Mouse (Mus musculus) lung, embryonic 16.5 days (tissue): Measurements from ENCODE around the gene Cpne8. TPM values are rescaled to one million over a fixed set of nuclear protein-coding genes. Genes with fewer than 3 reads are reported as not detected.

Experiments
- ATAC-seq: fragments of 200-750 bp; cut with Nextera tagmentation; 2 replicates; pipeline ENCODE4 v1.8.0; 2017; ENCODE audit warnings: low read depth, mild to moderate bottlenecking, moderate library complexity
- H3K27ac ChIP-seq: fragments of 300-500 bp; sonication (generic); 2 replicates; pipeline ENCODE4 v1.5.1; 2014; ENCODE audit warnings: mild to moderate bottlenecking, control low read depth, low read length
- H3K27me3 ChIP-seq: fragments of 300-500 bp; sonication (generic); 2 replicates; pipeline ENCODE4 v1.6.1; 2014; ENCODE audit warnings: low read depth, low read length, mixed read lengths; ENCODE audit not compliant: control insufficient read depth, insufficient read depth
- H3K36me3 ChIP-seq: fragments of 300-500 bp; sonication (generic); 2 replicates; pipeline ENCODE4 v1.6.1; 2014; ENCODE audit warnings: low read length; ENCODE audit not compliant: control insufficient read depth, insufficient read depth
- H3K4me1 ChIP-seq: fragments of 300-500 bp; sonication (generic); replicated peaks from 2 replicates; pipeline ENCODE4 v1.6.1; 2014; ENCODE audit warnings: low read length, mixed read lengths; ENCODE audit not compliant: control insufficient read depth, insufficient read depth
- H3K4me2 ChIP-seq: fragments of 300-500 bp; sonication (generic); 2 replicates; pipeline ENCODE4 v1.6.1; 2014; ENCODE audit warnings: low read depth, low read length, control low read depth
- H3K4me3 ChIP-seq: fragments of 300-500 bp; sonication (generic); 2 replicates; pipeline ENCODE4 v1.5.1; 2014; ENCODE audit warnings: mild to moderate bottlenecking, low read length, control low read depth
- H3K9ac ChIP-seq: fragments of 300-500 bp; sonication (generic); 2 replicates; pipeline ENCODE4 v1.6.1; 2014; ENCODE audit warnings: low read length, control low read depth
- H3K9me3 ChIP-seq: fragments of 300-500 bp; sonication (generic); 2 replicates; pipeline ENCODE4 v1.6.1; 2016; ENCODE audit warnings: low read length; ENCODE audit not compliant: control insufficient read depth
- WGBS: fragments of 180-500 bp; shearing (Covaris S2); extraction: QIAGEN DNeasy Blood & Tissue Kit; methylation state at CpG from one replicate; pipeline ENCODE4 v1.1.7; 2014; 5-methylcytosine and 5-hydroxymethylcytosine counted together
- polyA plus RNA-seq: library from polyadenylated mRNA; unstranded; fragments of >200 nt; fragmentation: Nextera tagmentation; extraction: Ambion mirVana; gene quantifications from 2 replicates; pipeline ENCODE4 v1.2.1, GENCODE M21; 2015

Gene Cpne8
- 19.7 and 21.5 TPM in 2 replicates for polyA plus RNA-seq

- Histone ChIP-seq H3K9me3 (no peaks in the 10 kb centered on the region), H3K4me3 (peak within 1 kb of the TSS; percentile 71), H3K9ac (peak within 1 kb of the TSS; percentile 71), H3K36me3 (no peaks in the 10 kb centered on the region), H3K4me1 (no peaks in the 10 kb centered on the region; the same call in 1 of the 2 replicates), H3K27me3 (no peaks in the 10 kb centered on the region), H3K4me2 (peak within 1 kb of the TSS; percentile 97), H3K27ac (peak within 1 kb of the TSS; percentile 39)
- WGBS = under 1% methylated on average over 53 of the region's 56 CpGs
- peak; percentile 90 for ATAC-seq
These were observed at the start of gene Cpne8 for GRCm38 (mm10) chr15:90678985-90679759. Gene Cpne8, minus strand, starts transcription at chr15:90679432.

DNA sequence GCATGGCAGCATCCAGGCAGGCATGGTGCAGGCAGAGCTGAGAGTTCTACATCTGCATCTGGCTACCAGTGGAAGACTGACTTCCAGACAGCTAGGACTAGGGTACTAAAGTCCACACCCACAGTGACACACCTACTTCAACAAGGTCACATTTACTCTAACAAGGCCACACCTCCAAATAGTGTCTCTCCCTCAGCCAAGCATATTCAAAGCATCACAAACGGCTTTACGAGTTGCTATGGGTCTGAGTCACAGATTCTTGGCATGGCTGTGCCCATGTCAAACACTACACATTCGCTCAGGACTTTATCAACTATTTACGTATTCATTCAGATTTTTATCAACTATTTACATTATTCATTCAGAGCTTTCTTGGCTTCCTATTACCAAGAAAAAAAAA, 38.5 kb upstream of the Cpne8 start:
- ATAC-seq = peak; percentile 95
- no peak overlapping the region for H3K9ac ChIP-seq
- H3K27me3 ChIP-seq = no peaks in the 10 kb centered on the region
- 24% methylated on average over 4 of the region's 4 CpGs for WGBS
- no peaks in the 10 kb centered on the region for H3K36me3 ChIP-seq
- no peak overlapping the region for H3K4me2 ChIP-seq
- no peaks in the 10 kb centered on the region for H3K9me3 ChIP-seq
- H3K4me3 ChIP-seq = no peak overlapping the region
- H3K4me1 ChIP-seq = no peaks in the 10 kb centered on the region
- H3K27ac ChIP-seq = no peak overlapping the region

DNA sequence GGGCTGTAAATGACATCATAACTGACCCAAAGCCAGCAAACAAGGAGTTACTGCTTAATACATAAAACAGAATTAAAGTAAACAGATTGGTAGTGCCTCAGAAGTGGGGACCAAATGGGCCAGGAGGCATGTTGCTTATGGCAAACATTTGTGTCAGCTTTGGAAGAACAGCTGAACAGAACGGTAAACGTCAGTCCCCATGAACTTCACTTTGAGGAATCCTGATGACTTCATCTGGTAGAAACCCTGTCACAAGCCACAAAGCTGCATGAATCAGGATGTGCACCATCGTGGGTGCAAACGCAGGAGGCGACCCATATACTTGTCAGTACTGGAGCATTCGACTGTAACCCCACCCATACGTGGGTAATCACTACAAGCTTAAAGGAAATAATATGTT, 30.1 kb upstream of the Cpne8 start:
- Histone ChIP-seq H3K4me3 (no peak overlapping the region), H3K27me3 (no peaks in the 10 kb centered on the region), H3K9ac (no peak overlapping the region), H3K36me3 (no peaks in the 10 kb centered on the region), H3K27ac (no peak overlapping the region), H3K4me2 (no peak overlapping the region), H3K4me1 (no peaks in the 10 kb centered on the region), H3K9me3 (no peaks in the 10 kb centered on the region)
- WGBS = 74% methylated on average over 7 of the region's 7 CpGs
- no peak for ATAC-seq

- peak; percentile 85 for ATAC-seq
- peak overlapping the region; percentile 31 for H3K27ac ChIP-seq
- 42% methylated on average over 5 of the region's 5 CpGs for WGBS
These were observed 25.1 kb upstream of the Cpne8 start for GRCm38 (mm10) chr15:90704314-90704713.

GRCm38 (mm10) chr15:90703502-90704232, 24.4 kb upstream of the Cpne8 start:
- no peak for ATAC-seq
- peak overlapping the region; percentile 21; the same call in 1 of the 2 replicates for H3K4me2 ChIP-seq
- no peaks in the 10 kb centered on the region for H3K4me1 ChIP-seq
- WGBS = 48% methylated on average over 11 of the region's 11 CpGs
- no peaks in the 10 kb centered on the region for H3K9me3 ChIP-seq
- no peak overlapping the region for H3K27ac ChIP-seq
- H3K27me3 ChIP-seq = no peaks in the 10 kb centered on the region
- H3K4me3 ChIP-seq = no peak overlapping the region
- no peak overlapping the region for H3K9ac ChIP-seq
- H3K36me3 ChIP-seq = no peaks in the 10 kb centered on the region

More at GRCm38 (mm10) chr15:90704314-90704713, 25.1 kb upstream of the Cpne8 start:
- Histone ChIP-seq H3K36me3 (no peaks in the 10 kb centered on the region), H3K27me3 (no peaks in the 10 kb centered on the region), H3K4me2 (no peak overlapping the region), H3K9me3 (no peaks in the 10 kb centered on the region), H3K4me1 (no peaks in the 10 kb centered on the region), H3K9ac (no peak overlapping the region), H3K4me3 (no peak overlapping the region)

DNA sequence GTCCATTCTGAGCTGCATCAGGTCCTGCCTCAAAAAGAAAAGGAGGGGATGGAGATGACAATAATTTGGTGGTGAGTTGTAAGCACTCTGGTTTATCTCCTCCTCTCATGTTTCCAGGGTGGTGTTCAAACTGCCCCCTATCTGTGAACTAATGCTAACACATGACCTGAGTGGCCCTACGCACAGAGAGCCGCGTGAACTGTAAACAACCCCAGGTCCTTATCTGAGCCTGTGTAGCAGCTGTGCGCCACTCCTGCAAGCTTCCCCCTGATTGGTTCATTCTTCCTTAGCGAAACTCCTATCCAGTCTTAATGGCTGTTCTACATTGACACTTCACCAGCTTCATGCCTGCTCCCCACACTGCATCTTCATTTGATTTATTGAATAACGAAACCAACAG, 7.5 kb upstream of the Cpne8 start:
- Histone ChIP-seq H3K9me3 (no peaks in the 10 kb centered on the region), H3K36me3 (no peaks in the 10 kb centered on the region), H3K4me2 (no peak overlapping the region), H3K4me1 (no peaks in the 10 kb centered on the region), H3K9ac (no peak overlapping the region), H3K27me3 (no peaks in the 10 kb centered on the region), H3K4me3 (no peak overlapping the region), H3K27ac (no peak overlapping the region)
- ATAC-seq = no peak
- WGBS = 56% methylated on average over 6 of the region's 6 CpGs

DNA sequence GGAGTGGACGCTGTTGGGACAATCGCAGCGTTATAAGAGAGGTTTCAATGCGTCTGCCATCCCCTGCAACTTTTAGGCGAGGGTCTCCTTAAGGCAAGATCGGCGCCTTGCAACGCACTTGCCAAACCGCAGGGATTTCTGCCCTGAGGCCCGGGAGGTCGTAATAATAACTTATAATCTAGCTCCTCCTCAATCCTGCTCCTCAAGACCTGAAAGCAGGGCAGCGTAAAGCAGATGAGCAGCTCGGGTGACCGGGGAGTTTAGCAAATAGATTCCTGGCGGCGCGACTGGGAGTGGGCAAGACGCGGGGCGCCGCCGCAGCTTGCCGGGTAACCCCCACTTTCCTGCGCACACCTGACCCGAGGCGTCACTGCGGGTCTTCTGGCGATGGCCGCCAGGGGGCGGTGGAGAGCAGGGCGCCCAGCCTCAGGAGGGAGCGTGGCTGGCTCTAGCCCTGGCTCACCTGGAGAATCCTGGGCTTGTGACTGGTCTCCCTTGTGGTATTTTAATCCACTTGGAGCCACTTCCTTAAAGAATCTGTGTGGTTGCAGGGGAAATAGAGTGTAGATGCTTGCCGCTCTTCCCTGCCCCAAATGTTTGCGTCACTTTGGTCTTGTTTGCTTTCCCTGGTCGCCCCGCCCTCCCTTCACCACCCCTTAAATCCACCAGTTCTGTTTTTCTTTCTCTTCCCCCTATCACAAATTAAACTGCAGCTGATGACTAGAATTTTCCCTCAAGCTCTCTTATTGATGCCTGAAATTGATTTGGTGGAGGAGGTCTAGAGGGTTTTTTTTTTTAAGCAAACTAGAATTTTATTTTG, 738 bp upstream of the Cpne8 start:
- Histone ChIP-seq H3K4me3 (peak overlapping the region; percentile 71), H3K9me3 (no peaks in the 10 kb centered on the region), H3K4me1 (no peaks in the 10 kb centered on the region; the same call in 1 of the 2 replicates), H3K4me2 (peak overlapping the region; percentile 97), H3K27ac (peak overlapping the region; percentile 39), H3K27me3 (no peaks in the 10 kb centered on the region), H3K36me3 (no peaks in the 10 kb centered on the region), H3K9ac (peak overlapping the region; percentile 71)
- ATAC-seq = peak; percentile 86
- 2% methylated on average over 36 of the region's 36 CpGs for WGBS

GRCm38 (mm10) chr15:90678488-90678887, 744 bp downstream of the Cpne8 start:
- Histone ChIP-seq H3K9me3 (no peaks in the 10 kb centered on the region), H3K4me1 (no peaks in the 10 kb centered on the region; the same call in 1 of the 2 replicates), H3K4me2 (peak overlapping the region; percentile 97), H3K27me3 (no peaks in the 10 kb centered on the region), H3K36me3 (no peaks in the 10 kb centered on the region), H3K9ac (peak overlapping the region; percentile 71), H3K27ac (peak overlapping the region; percentile 9; the same call in 1 of the 2 replicates), H3K4me3 (peak overlapping the region; percentile 71)
- 3% methylated on average over 19 of the region's 19 CpGs for WGBS
- peak; percentile 29 for ATAC-seq
